Comparison of ENCODE assay signal across 29 mouse cellular contexts in the genomic region with DNA sequence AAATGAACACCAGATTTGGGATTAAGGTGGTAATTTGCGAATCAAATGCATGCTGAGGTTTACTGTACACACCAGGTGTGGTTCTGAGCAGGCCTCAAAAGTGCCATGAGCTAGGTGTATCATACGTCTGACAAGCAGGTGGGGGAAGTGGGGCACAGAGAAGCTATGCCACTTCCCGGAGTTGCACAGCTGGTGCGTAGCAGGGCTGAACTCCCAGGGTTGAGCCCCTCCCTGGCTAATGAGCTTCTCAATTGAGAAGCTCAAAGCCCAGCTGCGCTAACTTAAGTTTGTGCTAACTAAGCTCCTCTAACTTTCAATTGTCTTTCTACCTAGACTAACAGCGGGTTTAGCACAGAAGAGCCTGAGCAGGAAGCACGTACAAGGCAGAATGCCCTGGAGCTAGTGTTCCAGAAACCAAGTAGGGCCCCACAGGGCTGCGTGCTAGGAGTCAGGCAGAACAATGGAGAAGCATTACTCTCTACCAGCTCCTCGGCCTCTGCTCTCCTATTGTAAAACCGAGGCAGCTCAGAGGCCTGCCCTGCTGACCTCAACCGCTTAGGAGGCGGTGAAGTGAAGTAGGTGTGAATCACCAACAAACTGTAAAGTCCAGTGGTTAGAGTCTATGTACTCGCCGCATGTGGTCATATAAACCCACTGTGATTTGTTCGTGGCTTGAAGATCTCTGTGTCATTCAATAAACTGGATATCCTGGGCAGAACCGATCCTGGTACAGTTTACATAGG. TPM values are rescaled to one million over a fixed set of nuclear protein-coding genes. Genes with fewer than 3 reads are reported as not detected.
DNase-seq lines count a peak whose midpoint lies in the region; ATAC-seq and TF ChIP-seq lines count a peak whose summit lies in the region.
"Had no signal": no experiment of that assay in that cellular context is flagged by ENCODE, and none has a peak within 500 bp of the region (broad histone marks: within the 10 kb centered on the region; RNA-seq: fewer than 3 reads in every experiment).

No protein-coding gene starts in this region.

- no peak overlapping the region for H3K4me3 ChIP-seq in ES-Bruce4 (ENCODE audit: low read depth, low read length)
- H3K4me3 ChIP-seq in heart, embryonic 11.5 days (ENCODE audit: low read depth, low read length) = no peak overlapping the region
- no peak overlapping the region for H3K4me3 ChIP-seq in heart, adult 2 months
- H3K4me3 ChIP-seq: embryonic facial prominence, embryonic 12.5 days; erythroblast, embryonic 14.5 days; gastrocnemius, adult 2 months; heart, embryonic 12.5 days; kidney, embryonic 15.5 days; limb, embryonic 15.5 days; lung, embryonic 15.5 days; neural tube, embryonic 15.5 days had no signal

- peak; percentile 43 for DNase-seq in A20 (ENCODE audit: low read depth, low spot score)
- DNase-seq in embryo, embryonic 10.5 days (ENCODE audit: low spot score) = peak; percentile 33
- peak; percentile 62 for DNase-seq in thymus, postnatal 0 days (ENCODE audit: low spot score)
- DNase-seq in layer of hippocampus, postnatal 14 days (ENCODE audit: low spot score in 2 of 2) = no peak
- DNase-seq in neural tube, embryonic 10.5 days (ENCODE audit: extremely low spot score, low spot score) = no peak
- DNase-seq in heart, adult 2 months = no peak
- DNase-seq: adrenal gland, postnatal 25 days; cerebellum, adult 8-10 months; cerebellum, postnatal 36 days; heart, postnatal 10 days; kidney, postnatal 36 days; left cerebral cortex, postnatal 4 days; lung, postnatal 36 days; spleen, adult 18-20 months had no signal

- H3K4me1 ChIP-seq in ES-Bruce4 (ENCODE audit: control insufficient read depth, insufficient read depth, low read length) = peaks cover 6% of the 10 kb centered on the region
- 0 out of 2 replicates have a peak, but pooled peaks cover 4% of the 10 kb centered on the region for H3K4me1 ChIP-seq in heart, embryonic 11.5 days (ENCODE audit: control insufficient read depth, insufficient read depth, low read length)
- H3K4me1 ChIP-seq in heart, adult 2 months (ENCODE audit: control insufficient read depth, insufficient read depth, low read length) = no peaks in the 10 kb centered on the region
- H3K4me1 ChIP-seq: embryonic facial prominence, embryonic 12.5 days; kidney, embryonic 15.5 days; limb, embryonic 15.5 days; neural tube, embryonic 15.5 days had no signal

- no peak for TF ChIP-seq CTCF in ES-Bruce4 (IDR thresholded peaks at IDR 0.05; ENCODE audit: low read depth, low read length)
- no peak for TF ChIP-seq CTCF in heart, adult 2 months (IDR thresholded peaks at IDR 0.05)

- ATAC-seq in heart, embryonic 11.5 days (replicated peaks; ENCODE audit: insufficient number of reproducible peaks, low FRiP score, low TSS enrichment) = no peak
- ATAC-seq: activated CD4-positive, CD25-positive, alpha-beta regulatory T cell, adult 4 months; forebrain, embryonic 14.5 days; intestine, postnatal 0 days had no signal

- H3K4me2 ChIP-seq in heart, embryonic 11.5 days = no peak overlapping the region
- H3K4me2 ChIP-seq: embryonic facial prominence, embryonic 12.5 days; heart, embryonic 12.5 days; kidney, embryonic 15.5 days; limb, embryonic 15.5 days; lung, embryonic 15.5 days; neural tube, embryonic 15.5 days had no signal

- H3K36me3 ChIP-seq in ES-Bruce4 (ENCODE audit: control insufficient read depth, insufficient read depth, low read length, poor library complexity, severe bottlenecking) = no peaks in the 10 kb centered on the region
- H3K36me3 ChIP-seq in heart, embryonic 11.5 days (ENCODE audit: control insufficient read depth, insufficient read depth, low read length) = no peaks in the 10 kb centered on the region
- H3K36me3 ChIP-seq in heart, adult 2 months (ENCODE audit: control insufficient read depth, insufficient read depth, low read length) = no peaks in the 10 kb centered on the region
- H3K36me3 ChIP-seq: embryonic facial prominence, embryonic 12.5 days; heart, embryonic 12.5 days; kidney, embryonic 15.5 days; limb, embryonic 15.5 days; lung, embryonic 15.5 days; neural tube, embryonic 15.5 days had no signal

- 73% methylated on average over 16 of the region's 16 CpGs for WGBS in heart, embryonic 11.5 days (ENCODE audit: insufficient replicate concordance)
- WGBS in heart, adult 2 months = 81% methylated on average over 16 of the region's 16 CpGs

- H3K79me2 ChIP-seq in heart, adult 2 months (replicated peaks; ENCODE audit: control insufficient read depth, insufficient read depth, low read length) = no peaks in the 10 kb centered on the region

- no peak for TF ChIP-seq POLR2A in ES-Bruce4 (IDR thresholded peaks at IDR 0.05; ENCODE audit: insufficient read depth, low read length)
- TF ChIP-seq POLR2A in heart, adult 2 months (IDR thresholded peaks at IDR 0.05; ENCODE audit: insufficient read depth, low read depth, low read length) = no peak

- H3K27ac ChIP-seq in ES-Bruce4 (ENCODE audit: insufficient read depth, low read length) = no peak overlapping the region
- H3K27ac ChIP-seq in heart, embryonic 11.5 days (ENCODE audit: low read depth, low read length) = no peak overlapping the region
- H3K27ac ChIP-seq in heart, adult 2 months = no peak overlapping the region
- H3K27ac ChIP-seq: embryonic facial prominence, embryonic 12.5 days; gastrocnemius, adult 2 months; kidney, embryonic 15.5 days; limb, embryonic 15.5 days; liver, embryonic 14.5 days; lung, embryonic 15.5 days; neural tube, embryonic 15.5 days had no signal

- peak; percentile 79; the same call in 1 of the 2 replicates for TF ChIP-seq EP300 in ES-Bruce4 (IDR thresholded peaks at IDR 0.05; ENCODE audit: insufficient read depth, low read depth, low read length)
- TF ChIP-seq EP300 in heart, adult 2 months (IDR thresholded peaks at IDR 0.05; ENCODE audit: insufficient read depth, low read depth, low read length) = no peak

- no peaks in the 10 kb centered on the region for H3K9me3 ChIP-seq in ES-Bruce4 (replicated peaks; ENCODE audit: control insufficient read depth, insufficient read depth, low read length, poor library complexity, severe bottlenecking)
- H3K9me3 ChIP-seq in heart, embryonic 11.5 days (replicated peaks; ENCODE audit: control insufficient read depth, low read length) = no peaks in the 10 kb centered on the region
- H3K9me3 ChIP-seq: embryonic facial prominence, embryonic 12.5 days; heart, embryonic 12.5 days; kidney, embryonic 15.5 days; limb, embryonic 15.5 days; lung, embryonic 15.5 days; neural tube, embryonic 15.5 days had no signal

- H3K27me3 ChIP-seq in ES-Bruce4 (ENCODE audit: control insufficient read depth, insufficient read depth, low read length, poor library complexity, severe bottlenecking) = no peaks in the 10 kb centered on the region
- H3K27me3 ChIP-seq in heart, embryonic 11.5 days (ENCODE audit: control insufficient read depth, insufficient read depth, low read length) = no peaks in the 10 kb centered on the region
- H3K27me3 ChIP-seq in heart, adult 2 months (ENCODE audit: control insufficient read depth, insufficient read depth, low read length) = no peaks in the 10 kb centered on the region
- H3K27me3 ChIP-seq: embryonic facial prominence, embryonic 12.5 days; heart, embryonic 12.5 days; kidney, embryonic 15.5 days; limb, embryonic 15.5 days; lung, embryonic 15.5 days; neural tube, embryonic 15.5 days had no signal

- no peak overlapping the region for H3K9ac ChIP-seq in ES-Bruce4 (ENCODE audit: low read depth, poor library complexity, severe bottlenecking)
- no peak overlapping the region for H3K9ac ChIP-seq in heart, embryonic 11.5 days (ENCODE audit: low read depth, low read length)
- no peak overlapping the region for H3K9ac ChIP-seq in heart, adult 2 months (ENCODE audit: low read depth, low read length)
- H3K9ac ChIP-seq: embryonic facial prominence, embryonic 12.5 days; heart, embryonic 12.5 days; kidney, embryonic 15.5 days; limb, embryonic 15.5 days; liver, embryonic 14.5 days; lung, embryonic 15.5 days; neural tube, embryonic 15.5 days had no signal

- intact Hi-C loops in heart, adult 2 months (cut with DNase I) = no loop called here

RNA-seq across cellular contexts. Expression of a gene that starts 24.7 kb away (rescaled TPM):
- polyA plus RNA-seq in ES-Bruce4 (2011; ENCODE audit: insufficient read depth, insufficient read length, low read depth, missing spikeins) = not detected in 2 replicates
- polyA plus RNA-seq in thymus, postnatal 0 days (2015; fragmentation: Nextera tagmentation; extraction: Ambion mirVana) = 0.08 and 0.14 TPM in 2 replicates
- under 1 TPM; 0.26 to 0.30 TPM for total RNA-seq in layer of hippocampus, postnatal 14 days (2021)
- not detected in 2 replicates for polyA plus RNA-seq in heart, embryonic 11.5 days (2014; fragmentation: Nextera tagmentation; extraction: Ambion mirVana)
- not detected for total RNA-seq in heart, adult 2 months (2021)
- 0.03 and 0.08 TPM in 2 replicates for polyA plus RNA-seq in heart, adult 2 months (2012; rRNA removed)
- total RNA-seq: gastrocnemius, adult 2 months; heart, postnatal 10 days; megakaryocyte-erythroid progenitor cell, adult 5-6 weeks had no signal
- polyA plus RNA-seq: activated CD4-positive, CD25-positive, alpha-beta regulatory T cell, adult 4 months; erythroblast, embryonic 14.5 days had no signal

RNA-seq across cellular contexts. Expression of a gene that starts 30.6 kb away (rescaled TPM):
- polyA plus RNA-seq in ES-Bruce4 (2011; ENCODE audit: insufficient read depth, insufficient read length, low read depth, missing spikeins) = 3.1 and 4.4 TPM in 2 replicates
- polyA plus RNA-seq in thymus, postnatal 0 days (2015; fragmentation: Nextera tagmentation; extraction: Ambion mirVana) = 3.8 and 4.2 TPM in 2 replicates
- total RNA-seq in layer of hippocampus, postnatal 14 days (2021) = 1 to 10 TPM; 3.8 to 4.1 TPM
- polyA plus RNA-seq in heart, embryonic 11.5 days (2014; fragmentation: Nextera tagmentation; extraction: Ambion mirVana) = 1.1 and 1.4 TPM in 2 replicates
- 1 to 10 TPM; 3.0 to 3.5 TPM for total RNA-seq in heart, adult 2 months (2021)
- polyA plus RNA-seq in heart, adult 2 months (2012; rRNA removed) = 3.7 and 3.9 TPM in 2 replicates
- polyA plus RNA-seq: activated CD4-positive, CD25-positive, alpha-beta regulatory T cell, adult 4 months; erythroblast, embryonic 14.5 days had no signal

Comparison
In these comparisons a context has a peak if more than half of its experiments do, and no peak if none do; other contexts are left out.
1. DNase-seq: peak in A20 (single experiment), embryo, embryonic 10.5 days (single experiment) and thymus, postnatal 0 days (single experiment); none in layer of hippocampus, postnatal 14 days (0 of 2), neural tube, embryonic 10.5 days (single experiment) and heart, adult 2 months (0 of 2).